Mouse (Mus musculus): ENCODE data around the gene Tprgl. TPM values are rescaled to one million over a fixed set of nuclear protein-coding genes. Genes with fewer than 3 reads are reported as not detected.
A peak's percentile ranks its signal among the peaks of the same experiment; 100 is the strongest.

The Tprgl gene
- total and polyA plus RNA-seq, 3 experiments, result 47.5 to 67.8 (median 64.5) TPM

DNA sequence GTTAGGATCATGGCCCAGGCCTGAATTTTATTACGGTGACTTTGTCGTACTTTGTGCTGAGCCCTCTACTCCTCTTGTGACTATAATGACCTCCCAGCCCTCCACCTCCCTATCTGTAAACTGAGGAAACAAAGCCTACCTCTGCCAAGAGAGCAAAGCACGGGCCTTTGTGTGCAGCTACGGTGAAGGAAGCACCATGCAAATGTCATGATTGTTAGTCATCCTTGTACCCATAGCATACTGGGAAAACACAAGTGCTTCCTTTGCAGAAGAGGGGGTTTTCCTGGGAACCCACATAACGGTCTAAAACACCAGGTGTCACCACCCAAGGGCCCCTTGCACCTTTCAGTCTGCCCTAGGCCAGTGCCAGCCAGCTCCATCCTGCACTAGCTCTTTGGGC, 35.3 kb downstream of the Tprgl start:
- peak; percentile 74 for DNase-seq (ENCODE audit: extremely low read depth)
- Histone ChIP-seq H3K27ac (ENCODE audit: insufficient read depth, low read depth) (peak overlapping the region; percentile 84), H3K4me1 (ENCODE audit: control insufficient read depth in 1 of 2, insufficient read depth in 2 of 2) (peaks cover 27 to 79% of the 10 kb centered on the region in 2 experiments), H3K9ac (ENCODE audit: insufficient read depth, low read depth) (peak overlapping the region; percentile 90), H3K79me2 (replicated peaks; ENCODE audit: control insufficient read depth, extremely low read depth, insufficient read depth, poor library complexity, severe bottlenecking) (peaks cover 71% of the 10 kb centered on the region), H3K4me2 (ENCODE audit: insufficient read depth, low read depth, poor library complexity, severe bottlenecking) (peak overlapping the region; percentile 94), H3K36me3 (replicated peaks in 1 of 2; ENCODE audit: control insufficient read depth in 1 of 2, insufficient read depth in 1 of 2, low read length in 1 of 2) (peaks cover 14 to 28% of the 10 kb centered on the region in 2 experiments), H3K4me3 (replicated peaks in 1 of 3; ENCODE audit: low read depth in 2 of 3, low read length in 2 of 3, poor library complexity in 1 of 3) (peak overlapping the region; percentile 56 to 69 (median 65)), H3K27me3 (replicated peaks) (no peaks in the 10 kb centered on the region), H3K9me3 (replicated peaks; ENCODE audit: low read length) (no peaks in the 10 kb centered on the region)
- peak; percentile 96 for TF ChIP-seq ETS1 (conservative IDR thresholded peaks at IDR 0.05; ENCODE audit: low read depth, low read length)
- peak; percentile 82 for TF ChIP-seq ZMIZ1 (IDR thresholded peaks at IDR 0.05; ENCODE audit: low read depth, low read length)
- peak; percentile 74 for TF ChIP-seq MAX (IDR thresholded peaks at IDR 0.05; ENCODE audit: low read length)
- peak; percentile 76 for TF ChIP-seq CHD2 (IDR thresholded peaks at IDR 0.05; ENCODE audit: low read length)
- no peak for TF ChIP-seq USF1 (IDR thresholded peaks at IDR 0.05; ENCODE audit: low read depth, low read length)
- TF ChIP-seq SIN3A (IDR thresholded peaks at IDR 0.05; ENCODE audit: low read length), result peak; percentile 92
- TF ChIP-seq E2F4 (IDR thresholded peaks at IDR 0.05; ENCODE audit: insufficient replicate concordance, low read depth, low read length), result no peak
- peak; percentile 95 for TF ChIP-seq BHLHE40 (IDR thresholded peaks at IDR 0.05; ENCODE audit: low read depth, low read length)
- TF ChIP-seq CTCF (conservative IDR thresholded peaks at IDR 0.05 in 1 of 2, IDR thresholded peaks at IDR 0.05 in 1 of 2; ENCODE audit: low read depth in 2 of 2, low read length in 2 of 2), result peak in 1 of 2 experiments; percentile 6; a peak in 1 of 4 replicates
- TF ChIP-seq TBP (conservative IDR thresholded peaks at IDR 0.05; ENCODE audit: low read depth, low read length), result peak; percentile 87
- TF ChIP-seq ZNF384 (IDR thresholded peaks at IDR 0.05; ENCODE audit: low read depth, low read length), result peak; percentile 25; the same call in 1 of the 2 replicates
- no peak for TF ChIP-seq UBTF (IDR thresholded peaks at IDR 0.05; ENCODE audit: low read depth, low read length)
- peak; percentile 99 for TF ChIP-seq TCF12 (IDR thresholded peaks at IDR 0.05; ENCODE audit: low read depth, low read length)
- TF ChIP-seq KAT2A (IDR thresholded peaks at IDR 0.05; ENCODE audit: insufficient replicate concordance, low read length), result peak; percentile 70; the same call in 1 of the 2 replicates
- no peak; the same call in none of the 2 replicates for TF ChIP-seq RAD21 (IDR thresholded peaks at IDR 0.05; ENCODE audit: low read depth, low read length)
- peak; percentile 92 for TF ChIP-seq MEF2A (IDR thresholded peaks at IDR 0.05; ENCODE audit: borderline replicate concordance, low read depth, low read length)
- peak; percentile 71 for TF ChIP-seq JUND (conservative IDR thresholded peaks at IDR 0.05; ENCODE audit: low read depth, low read length)
- 0 out of 2 replicates have a peak, but pooled peaks have one; percentile 58 for TF ChIP-seq MAFK (IDR thresholded peaks at IDR 0.05; ENCODE audit: insufficient replicate concordance, low read length)
- no peak for TF ChIP-seq USF2 (conservative IDR thresholded peaks at IDR 0.05; ENCODE audit: low read depth, low read length)
- TF ChIP-seq CHD1 (IDR thresholded peaks at IDR 0.05; ENCODE audit: low read depth, low read length), result peak; percentile 75; the same call in 1 of the 2 replicates
- TF ChIP-seq ZC3H11A (IDR thresholded peaks at IDR 0.05; ENCODE audit: low read depth, low read length), result no peak
- peak; percentile 76 for TF ChIP-seq MXI1 (IDR thresholded peaks at IDR 0.05; ENCODE audit: low read depth, low read length)
- TF ChIP-seq ZKSCAN1 (IDR thresholded peaks at IDR 0.05; ENCODE audit: borderline replicate concordance, low read depth, low read length), result no peak
- TF ChIP-seq NELFE (IDR thresholded peaks at IDR 0.05; ENCODE audit: low read depth, low read length), result peak; percentile 68
- peak; percentile 92 for TF ChIP-seq MAZ (IDR thresholded peaks at IDR 0.05; ENCODE audit: low read depth, low read length)
- TF ChIP-seq NRF1 (IDR thresholded peaks at IDR 0.05; ENCODE audit: low read depth, low read length), result 0 out of 2 replicates have a peak, but pooled peaks have one; percentile 32
- peak; percentile 61 for TF ChIP-seq ELF1 (IDR thresholded peaks at IDR 0.05; ENCODE audit: low read depth, low read length)
- peak; percentile 57 for TF ChIP-seq HCFC1 (IDR thresholded peaks at IDR 0.05; ENCODE audit: low read depth, low read length)
- peak; percentile 96 for TF ChIP-seq EP300 (IDR thresholded peaks at IDR 0.05; ENCODE audit: low read length)
- peak; percentile 95 for TF ChIP-seq RCOR1 (conservative IDR thresholded peaks at IDR 0.05; ENCODE audit: low read depth, low read length)
- peak; percentile 94 for TF ChIP-seq IRF4 (IDR thresholded peaks at IDR 0.05; ENCODE audit: low read depth, low read length)
- no peak for TF ChIP-seq PAX5 (IDR thresholded peaks at IDR 0.05; ENCODE audit: low read length)
- TF ChIP-seq MYC (IDR thresholded peaks at IDR 0.05; ENCODE audit: low read depth, low read length), result peak; percentile 68; the same call in 1 of the 2 replicates
- TF ChIP-seq JUN (IDR thresholded peaks at IDR 0.05; ENCODE audit: insufficient read depth, low read depth, low read length), result peak; percentile 77
- no peak for TF ChIP-seq POLR2AphosphoS2 (IDR thresholded peaks at IDR 0.05; ENCODE audit: low read depth, low read length)
- TF ChIP-seq POLR2A (IDR thresholded peaks at IDR 0.05; ENCODE audit: low read depth, low read length), result peak; percentile 64
- TF ChIP-seq GABPA (IDR thresholded peaks at IDR 0.05; ENCODE audit: insufficient replicate concordance, low read depth, low read length), result no peak
- no peak; the same call in 1 of the 2 replicates for TF ChIP-seq SMC3 (IDR thresholded peaks at IDR 0.05; ENCODE audit: low read depth, low read length)
- in situ Hi-C loops (cut with MboI; ENCODE audit: low pct_ligation_motif_present, low pct_unique_long_range_greater_than_20kb, low sequenced_read_pairs), result loop anchor here (25.0 kb wide), 1 partner anchor 812 kb away; the partner anchor contains the start of gene Tnfrsf14
- dilution Hi-C loops (cut with MboI; ENCODE audit: extremely low pct_ligation_motif_present, extremely low pct_unique_long_range_greater_than_20kb, low sequenced_read_pairs), result no loop called here
